Mouse (Mus musculus): ENCODE results near the gene Tmem169.

DNA sequence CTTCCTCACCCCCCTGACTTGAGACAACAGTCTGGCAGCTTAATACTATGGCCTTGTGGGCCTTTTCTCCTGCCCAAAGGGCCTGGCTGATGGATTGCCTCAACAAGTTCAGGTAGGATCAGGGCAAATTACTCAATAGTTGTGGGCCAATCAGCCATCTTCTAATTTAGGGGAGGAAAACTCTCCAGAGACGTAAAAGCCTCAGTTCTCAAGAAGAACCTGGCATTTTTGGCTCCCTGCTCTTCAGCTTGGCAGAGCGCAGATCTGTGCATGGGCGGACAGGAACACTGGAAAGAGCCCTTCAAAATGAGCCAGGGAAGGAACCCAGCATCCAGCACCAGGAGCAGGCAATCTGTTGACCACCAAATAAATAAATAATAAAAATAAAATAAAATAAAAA lies 6.1 kb upstream of the Tmem169 start:
- TF ChIP-seq POLR2A (IDR thresholded peaks at IDR 0.05; ENCODE audit: borderline replicate concordance, extremely low read depth, low read depth, low read length) (no peak), CTCF (IDR thresholded peaks at IDR 0.05; ENCODE audit: insufficient read depth, low read length) (no peak)

Measured in lung, adult 2 months (tissue).